Mouse (Mus musculus) hindbrain, embryonic 14.5 days (tissue): ENCODE results near the gene Hist1h2ag. TPM values are rescaled to one million over a fixed set of nuclear protein-coding genes. Genes with fewer than 3 reads are reported as not detected.
"Not testable (repeated sequence)": the region's sequence is repeated elsewhere in the genome, so short reads cannot be mapped to it uniquely, and the experiment has no call there.

Source experiments
- ATAC-seq: fragments of 200-750 bp; cut with Nextera tagmentation; 2 replicates; pipeline ENCODE4 v1.8.0; 2017; ENCODE audit warnings: moderate number of reproducible peaks, mild to moderate bottlenecking, moderate TSS enrichment, moderate library complexity; ENCODE audit not compliant: low FRiP score
- DNase-seq: peaks from one replicate; pipeline ENCODE4 v3.0.0-alpha.2; 2015; ENCODE audit warnings: low spot score
- H3K27ac ChIP-seq: fragments of 300-500 bp; sonication (generic); 2 replicates; pipeline ENCODE4 v1.5.1; 2014; ENCODE audit warnings: mild to moderate bottlenecking, moderate library complexity
- H3K27me3 ChIP-seq: fragments of 300-500 bp; sonication (generic); 2 replicates; pipeline ENCODE4 v1.6.1; 2014; ENCODE audit warnings: mild to moderate bottlenecking, low read length, mixed read lengths; ENCODE audit not compliant: control insufficient read depth, insufficient read depth
- H3K36me3 ChIP-seq: fragments of 300-500 bp; sonication (generic); replicated peaks from 2 replicates; pipeline ENCODE4 v1.6.1; 2014; ENCODE audit not compliant: control insufficient read depth, insufficient read depth
- H3K4me1 ChIP-seq: fragments of 300-500 bp; sonication (generic); replicated peaks from 2 replicates; pipeline ENCODE4 v1.6.1; 2014; ENCODE audit warnings: antibody characterized with exemption, low read length, mixed read lengths; ENCODE audit not compliant: control insufficient read depth, insufficient read depth
- H3K4me2 ChIP-seq: fragments of 300-500 bp; sonication (generic); replicated peaks from 2 replicates; pipeline ENCODE4 v1.6.1; 2014; ENCODE audit warnings: mild to moderate bottlenecking, moderate library complexity
- H3K4me3 ChIP-seq: fragments of 300-500 bp; sonication (generic); replicated peaks from 2 replicates; pipeline ENCODE4 v1.5.1; 2014; ENCODE audit warnings: mild to moderate bottlenecking, low read length
- H3K9ac ChIP-seq: fragments of 300-500 bp; sonication (generic); 2 replicates; pipeline ENCODE4 v1.6.1; 2014
- H3K9me3 ChIP-seq: fragments of 300-500 bp; sonication (generic); 2 replicates; pipeline ENCODE4 v1.6.1; 2016; ENCODE audit warnings: low read length; ENCODE audit not compliant: control insufficient read depth
- WGBS: fragments of 180-500 bp; shearing (Covaris S2); extraction: QIAGEN DNeasy Blood & Tissue Kit; methylation state at CpG from one replicate; pipeline ENCODE4 v1.1.7; 2014; 5-methylcytosine and 5-hydroxymethylcytosine counted together
- polyA plus RNA-seq: library from polyadenylated mRNA; unstranded; fragments of >200 nt; fragmentation: Nextera tagmentation; extraction: Ambion mirVana; gene quantifications from 2 replicates; pipeline ENCODE4 v1.2.1, GENCODE M21; 2014

Gene Hist1h2ag
- polyA plus RNA-seq, 1 experiment from 2014 or later: 5.3 TPM

DNA sequence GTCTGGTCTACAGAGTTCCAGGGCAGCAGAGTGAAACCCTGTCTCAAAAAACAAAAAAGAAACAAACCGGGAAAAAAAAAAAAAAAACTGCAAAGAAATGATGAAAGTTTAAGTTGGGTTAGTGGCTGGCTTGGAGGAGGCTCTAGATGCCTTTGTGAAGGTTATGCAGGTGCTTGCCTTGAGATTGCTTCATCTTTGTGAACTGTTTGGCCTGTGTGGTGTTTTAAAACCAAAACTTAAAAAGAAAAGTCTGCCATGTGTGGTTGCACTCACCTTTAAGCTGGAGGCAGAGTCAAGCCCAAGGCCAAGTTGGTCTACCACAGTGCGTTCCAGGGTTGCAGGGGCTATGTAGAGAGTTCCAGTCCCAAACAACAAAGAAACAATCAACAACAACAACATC lies 6.3 kb upstream of the Hist1h2ag start:
- ATAC-seq (no peak), DNase-seq (no peak)
- Histone ChIP-seq H3K27ac (no peak overlapping the region), H3K4me2 (no peak overlapping the region), H3K9me3 (no peaks in the 10 kb centered on the region), H3K36me3 (no peaks in the 10 kb centered on the region), H3K27me3 (no peaks in the 10 kb centered on the region), H3K4me1 (peaks cover under 1% of the 10 kb centered on the region; the same call in 1 of the 2 replicates), H3K4me3 (no peak overlapping the region), H3K9ac (no peak overlapping the region)
- 74% methylated on average over 2 of the region's 2 CpGs for WGBS

DNA sequence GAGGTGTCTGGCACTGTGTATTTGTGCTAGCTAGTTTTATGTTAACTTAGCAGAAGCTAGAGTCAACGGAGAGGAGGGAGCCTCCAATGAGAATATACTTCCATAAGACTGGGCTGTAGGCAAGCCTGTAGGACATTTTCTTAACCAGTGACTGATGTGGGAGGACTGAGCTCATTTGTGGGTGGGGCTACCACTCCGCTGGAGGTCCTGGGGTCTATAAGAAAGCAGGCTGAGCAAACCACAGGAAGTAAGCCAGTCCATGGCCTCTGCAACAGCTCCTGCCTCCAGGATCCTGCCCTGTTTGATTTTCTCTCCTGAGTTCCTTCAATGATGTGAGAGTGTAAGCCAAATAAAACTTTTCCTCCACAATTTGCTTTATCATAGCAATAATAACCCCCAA lies 2.6 kb upstream of the Hist1h2ag start:
- no peaks in the 10 kb centered on the region for H3K9me3 ChIP-seq
- no peaks in the 10 kb centered on the region for H3K36me3 ChIP-seq
- no peak overlapping the region for H3K9ac ChIP-seq
- 64% methylated on average over 2 of the region's 2 CpGs for WGBS
- DNase-seq (no peak), ATAC-seq (no peak)
- H3K4me2 ChIP-seq: no peak overlapping the region
- H3K27ac ChIP-seq: no peak overlapping the region
- no peaks in the 10 kb centered on the region for H3K27me3 ChIP-seq
- H3K4me3 ChIP-seq: no peak overlapping the region
- H3K4me1 ChIP-seq: peaks cover 16% of the 10 kb centered on the region

DNA sequence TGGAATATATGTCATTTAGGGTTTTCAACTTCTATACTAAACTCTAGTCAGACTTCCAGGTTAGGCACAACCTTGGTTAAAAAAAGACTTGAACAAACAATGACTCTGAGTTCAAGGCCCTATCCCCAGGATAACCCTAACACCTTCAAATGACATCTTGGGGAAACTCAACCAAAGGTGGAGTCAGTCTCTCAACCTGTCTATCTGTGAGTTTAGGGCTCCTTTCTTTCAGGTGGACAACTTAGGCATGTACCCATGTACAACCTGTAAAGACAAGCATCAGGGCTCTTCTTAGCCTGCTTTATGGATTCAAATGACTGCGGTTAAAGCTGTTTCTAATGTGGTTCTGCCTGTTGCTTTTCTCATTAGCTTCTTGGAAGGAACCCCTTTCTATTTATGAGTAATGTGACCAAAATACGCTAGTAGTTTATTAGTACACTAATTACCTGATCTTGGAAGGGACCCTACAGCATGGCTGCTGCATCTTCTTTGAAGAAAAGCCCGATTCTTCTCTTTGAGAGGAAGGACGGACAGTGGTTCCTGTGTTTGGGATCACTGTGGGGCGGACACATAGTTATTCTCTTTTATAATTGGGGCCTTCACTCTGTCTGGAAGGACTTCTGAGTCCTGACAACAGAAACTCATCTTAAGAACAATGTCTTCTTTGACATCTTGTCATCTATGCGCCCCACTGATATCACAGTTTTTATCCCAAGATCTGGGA lies 1.9 kb upstream of the Hist1h2ag start:
- 91% methylated on average over 6 of the region's 6 CpGs for WGBS

DNA sequence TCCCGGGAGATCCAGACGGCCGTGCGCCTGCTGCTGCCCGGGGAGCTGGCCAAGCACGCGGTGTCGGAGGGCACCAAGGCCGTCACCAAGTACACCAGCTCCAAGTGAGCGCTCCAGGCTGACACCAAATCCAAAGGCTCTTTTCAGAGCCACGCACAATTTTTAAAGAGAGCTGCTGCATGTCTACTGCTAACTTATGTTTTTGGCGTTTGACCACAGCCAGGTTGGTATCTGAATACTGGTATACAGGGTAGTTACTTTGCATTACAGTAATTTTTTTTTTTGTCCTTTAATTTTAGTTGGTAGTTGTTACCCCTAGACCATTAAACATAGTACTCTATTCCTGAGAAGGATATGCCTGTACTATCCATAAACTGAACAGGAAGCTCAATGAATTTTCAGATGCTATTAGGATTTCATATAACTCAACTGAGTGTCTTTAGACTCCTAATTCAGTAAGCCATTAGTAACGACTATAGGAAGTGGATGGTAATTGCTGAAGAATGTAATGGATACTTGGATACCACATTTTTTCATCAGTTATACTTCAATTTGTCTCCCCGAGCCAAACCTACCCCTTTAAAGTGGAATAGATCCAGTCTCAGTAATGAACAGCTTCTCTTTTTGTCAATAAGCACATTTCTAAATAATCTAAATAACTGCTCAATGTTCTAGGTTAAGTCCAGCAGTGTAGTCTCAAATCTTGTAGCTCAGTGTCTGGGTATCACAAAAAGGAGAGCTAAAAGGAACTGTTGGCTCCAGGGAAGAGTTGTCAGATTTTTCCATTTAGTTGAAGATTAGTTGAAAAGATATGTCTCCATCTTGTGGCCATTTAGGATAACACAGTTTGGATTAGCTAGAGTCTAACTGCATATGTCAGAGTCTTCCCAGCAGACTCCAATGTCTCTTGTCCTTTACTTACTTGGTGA lies 1.0 kb upstream of the Hist1h2ag start:
- Histone ChIP-seq H3K27me3 (no peaks in the 10 kb centered on the region), H3K4me3 (peak overlapping the region; percentile 35), H3K4me1 (peaks cover 21% of the 10 kb centered on the region), H3K9ac (peak overlapping the region; percentile 46), H3K4me2 (peak overlapping the region; percentile 61), H3K27ac (peak overlapping the region; percentile 81), H3K9me3 (no peaks in the 10 kb centered on the region), H3K36me3 (no peaks in the 10 kb centered on the region)
- DNase-seq (peak; percentile 83), ATAC-seq (peak; percentile 9; the same call in 1 of the 2 replicates)
- 2% methylated on average over 9 of the region's 14 CpGs for whole genome bisulfite sequencing

More for the DNA sequence above, 1.9 kb upstream of the Hist1h2ag start:
- H3K27me3 ChIP-seq: no peaks in the 10 kb centered on the region
- no peaks in the 10 kb centered on the region for H3K9me3 ChIP-seq
- H3K4me1 ChIP-seq: peaks cover 21% of the 10 kb centered on the region
- no peak overlapping the region for H3K9ac ChIP-seq
- DNase-seq (no peak), ATAC-seq (no peak)
- H3K4me3 ChIP-seq: no peak overlapping the region
- H3K36me3 ChIP-seq: no peaks in the 10 kb centered on the region
- H3K4me2 ChIP-seq: no peak overlapping the region
- no peak overlapping the region for H3K27ac ChIP-seq

DNA sequence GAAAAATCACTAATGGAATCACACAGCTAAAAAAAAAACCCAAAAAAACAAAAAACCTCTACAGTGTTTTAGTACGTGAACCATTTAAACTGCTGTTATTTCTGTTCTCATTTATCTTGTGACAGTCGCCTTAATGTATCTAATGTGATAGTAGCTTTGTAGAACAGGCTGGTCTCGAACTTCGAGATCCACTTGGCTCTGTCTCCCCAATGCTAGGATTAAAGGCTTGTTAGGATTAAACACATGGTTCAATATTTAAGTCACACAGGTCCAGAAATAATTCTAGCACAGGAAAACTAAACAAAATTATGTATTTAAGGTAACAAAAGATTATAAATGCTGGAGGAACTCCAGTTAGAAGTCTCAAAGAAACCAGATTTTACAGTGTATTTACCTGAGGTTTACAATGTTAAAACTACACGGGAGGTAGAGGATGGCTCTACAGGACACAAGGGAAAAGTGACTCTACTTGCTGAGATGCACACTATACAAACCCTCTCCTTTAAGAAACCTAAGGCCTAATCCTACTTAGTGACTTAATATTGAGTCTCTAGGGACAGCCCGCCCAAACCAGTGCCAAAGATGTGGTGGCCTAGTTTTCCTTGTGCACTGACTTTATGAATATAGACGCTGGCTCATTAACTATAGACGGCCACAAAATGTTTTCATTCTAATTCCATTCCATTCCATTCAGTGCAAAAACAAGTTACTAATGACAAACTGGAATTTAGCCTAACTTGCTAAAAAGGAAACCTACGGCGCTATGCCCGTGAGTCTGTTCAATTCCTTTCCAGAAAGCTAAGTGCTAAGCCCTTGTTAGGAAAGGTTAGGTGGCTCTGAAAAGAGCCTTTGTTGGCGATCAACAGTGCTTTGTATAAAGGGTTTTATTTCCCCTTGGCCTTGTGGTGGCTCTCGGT lies 835 bp downstream of the Hist1h2ag start:
- Histone ChIP-seq H3K9me3 (no peaks in the 10 kb centered on the region), H3K4me2 (peak overlapping the region; percentile 61), H3K9ac (peak overlapping the region; percentile 49), H3K27me3 (no peaks in the 10 kb centered on the region), H3K27ac (peak overlapping the region; percentile 81), H3K4me1 (peaks cover 21% of the 10 kb centered on the region), H3K4me3 (peak overlapping the region; percentile 35), H3K36me3 (no peaks in the 10 kb centered on the region)
- 4% methylated on average over 13 of the region's 13 CpGs for WGBS
- no peak for ATAC-seq
- DNase-seq: peak; percentile 43

DNA sequence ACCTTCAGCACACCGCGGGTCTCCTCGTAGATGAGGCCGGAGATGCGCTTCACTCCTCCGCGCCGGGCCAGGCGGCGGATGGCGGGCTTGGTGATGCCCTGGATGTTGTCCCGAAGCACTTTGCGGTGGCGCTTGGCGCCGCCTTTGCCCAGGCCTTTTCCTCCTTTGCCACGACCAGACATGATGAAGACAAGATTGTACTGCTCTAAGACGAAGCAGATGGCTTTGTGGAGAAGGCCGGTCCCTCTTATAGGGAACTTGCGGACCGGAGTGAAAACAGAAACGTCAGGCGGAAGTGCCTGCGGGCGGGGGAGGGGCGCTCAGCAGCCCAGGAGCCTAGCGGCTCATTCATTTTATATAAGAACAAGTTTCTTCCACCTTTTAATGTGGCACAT lies 1.6 kb downstream of the Hist1h2ag start, which contains the start of gene Hist1h4i:
TSS of gene Hist1h4i (minus strand) at position 221 of the 395 bp plus-strand sequence.
- DNase-seq: peak; percentile 96
- Histone ChIP-seq H3K4me2 (peak within 1 kb of the TSS; percentile 61), H3K27ac (peak within 1 kb of the TSS; percentile 81), H3K9ac (peak within 1 kb of the TSS; percentile 49), H3K4me3 (peak within 1 kb of the TSS; percentile 35), H3K4me1 (peaks cover 29% of the 10 kb centered on the region)
- WGBS: 0% methylated on average over 24 of the region's 27 CpGs
- not testable (repeated sequence) for H3K36me3 ChIP-seq, H3K9me3 ChIP-seq, H3K27me3 ChIP-seq
- peak; percentile 71 for ATAC-seq

DNA sequence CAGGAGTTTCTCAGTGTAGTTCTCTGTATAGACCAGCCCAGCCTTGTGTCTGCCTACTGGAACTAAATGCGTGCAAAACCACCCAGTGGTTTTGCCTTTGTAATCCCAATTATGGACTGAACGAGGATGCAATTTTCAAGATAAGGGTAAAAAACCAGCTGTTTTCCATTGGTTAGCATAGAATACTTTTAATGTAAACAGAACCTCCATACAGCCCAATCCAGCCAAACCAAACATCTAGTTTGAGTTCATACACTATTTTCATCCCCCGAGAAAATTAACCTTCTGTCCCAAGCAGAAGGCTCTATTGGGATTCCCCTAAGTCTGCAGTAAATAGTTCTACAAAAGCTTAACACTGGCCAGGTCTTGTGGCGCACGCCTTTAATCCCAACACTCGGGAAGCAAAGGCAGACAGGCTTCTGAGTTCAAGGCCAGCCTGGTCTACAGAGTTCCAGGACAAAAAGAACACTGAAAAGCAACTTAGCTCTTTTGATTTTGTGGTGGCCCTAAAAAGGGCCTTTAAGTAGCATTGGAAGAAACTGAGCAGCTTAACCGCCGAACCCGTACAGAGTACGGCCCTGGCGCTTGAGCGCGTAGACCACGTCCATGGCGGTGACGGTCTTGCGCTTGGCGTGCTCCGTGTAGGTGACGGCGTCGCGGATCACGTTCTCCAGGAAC lies 2.1 kb downstream of the Hist1h2ag start:
- peak overlapping the region; percentile 12; the same call in 1 of the 2 replicates for H3K9ac ChIP-seq
- H3K4me1 ChIP-seq: peaks cover 30% of the 10 kb centered on the region
- peak overlapping the region; percentile 61 for H3K4me2 ChIP-seq
- under 1% methylated on average over 19 of the region's 24 CpGs for WGBS
- peak; percentile 12; the same call in 1 of the 2 replicates for ATAC-seq
- H3K36me3 ChIP-seq: no peaks in the 10 kb centered on the region
- no peak for DNase-seq
- no peaks in the 10 kb centered on the region for H3K9me3 ChIP-seq
- peak overlapping the region; percentile 28 for H3K4me3 ChIP-seq
- peak overlapping the region; percentile 66 for H3K27ac ChIP-seq
- no peaks in the 10 kb centered on the region for H3K27me3 ChIP-seq

DNA sequence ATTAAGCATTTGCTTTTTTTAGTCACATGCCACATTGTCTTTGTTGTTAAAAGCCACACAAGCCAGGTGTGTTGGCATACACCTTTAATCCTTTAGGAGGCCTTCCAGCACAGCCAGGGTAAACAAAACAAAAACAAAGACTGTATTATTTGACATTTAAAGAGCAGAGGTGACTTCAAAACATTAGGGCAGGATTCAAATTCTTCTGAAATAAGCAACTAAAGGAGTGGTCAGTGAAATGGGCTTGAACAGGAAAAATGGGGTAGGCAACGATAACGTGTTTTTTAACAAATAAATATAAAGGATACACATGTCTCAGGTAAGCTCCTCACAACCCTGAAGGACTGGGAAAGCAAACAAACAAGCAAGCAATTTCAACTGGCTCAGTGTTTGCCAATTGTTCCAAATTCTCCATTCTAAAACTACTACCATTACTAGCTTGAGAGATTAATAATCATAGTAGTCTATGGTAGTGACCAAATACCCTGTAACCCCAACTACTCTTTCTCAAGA lies 2.7 kb downstream of the Hist1h2ag start:
- H3K27ac ChIP-seq: peak overlapping the region; percentile 66; the same call in 1 of the 2 replicates
- ATAC-seq: no peak
- WGBS: 15% methylated on average over 2 of the region's 2 CpGs
- H3K9me3 ChIP-seq: no peaks in the 10 kb centered on the region
- peak overlapping the region; percentile 28; the same call in 1 of the 2 replicates for H3K4me3 ChIP-seq
- no peaks in the 10 kb centered on the region for H3K27me3 ChIP-seq
- no peak for DNase-seq
- peaks cover 30% of the 10 kb centered on the region for H3K4me1 ChIP-seq
- H3K9ac ChIP-seq: no peak overlapping the region
- H3K36me3 ChIP-seq: no peaks in the 10 kb centered on the region
- H3K4me2 ChIP-seq: peak overlapping the region; percentile 61
